Mouse (Mus musculus) gastrocnemius, postnatal 14 days (tissue): Measurements from ENCODE around the gene Osbp. TPM values are rescaled to one million over a fixed set of nuclear protein-coding genes. Genes with fewer than 3 reads are reported as not detected.
A peak's percentile ranks its signal among the peaks of the same experiment; 100 is the strongest.
"Not testable (repeated sequence)": the region's sequence is repeated elsewhere in the genome, so short reads cannot be mapped to it uniquely, and the experiment has no call there.

Source experiments
- DNase-seq: peaks from one replicate; pipeline ENCODE4 v3.0.0; 2021; ENCODE audit warnings: mixed read lengths
- intact Hi-C: fragments of 180-260 bp; cut with DNase I; formaldehyde crosslinking; loops from one replicate; pipeline ENCODE4 v1.15.1; 2025; ENCODE audit warnings: low total_unique reads
- total RNA-seq, 2 experiments: library from RNA; stranded (reverse); gene quantifications; 2 replicates each; pipeline ENCODE4 v1.2.3; 2021

Gene Osbp
- total RNA-seq, 2 experiments from 2014 or later: 70.8 to 71.5 TPM

- no peak for DNase-seq
- intact Hi-C loops: no loop called here
These were observed 14.7 kb downstream of the Osbp start for GRCm38 (mm10) chr19:11980471-11980870.

GRCm38 (mm10) chr19:11984614-11985013, 18.9 kb downstream of the Osbp start:
- DNase-seq, intact Hi-C loops: not testable (repeated sequence)

GRCm38 (mm10) chr19:11987841-11988240, 22.1 kb downstream of the Osbp start:
- DNase-seq: no peak
- intact Hi-C loops: no loop called here

GRCm38 (mm10) chr19:11989334-11989733, 23.6 kb downstream of the Osbp start:
- intact Hi-C loops: no loop called here
- no peak for DNase-seq

- DNase-seq: no peak
- intact Hi-C loops: no loop called here
These were observed 26.3 kb downstream of the Osbp start for GRCm38 (mm10) chr19:11992034-11992433.

GRCm38 (mm10) chr19:11992441-11993029, 26.8 kb downstream of the Osbp start:
- intact Hi-C loops: no loop called here
- no peak for DNase-seq

GRCm38 (mm10) chr19:11994703-11995431, 29.1 kb downstream of the Osbp start:
- no peak for DNase-seq
- intact Hi-C loops: no loop called here

GRCm38 (mm10) chr19:11995722-11996448, 30.1 kb downstream of the Osbp start:
- DNase-seq: no peak
- intact Hi-C loops: no loop called here

GRCm38 (mm10) chr19:12001686-12002085, 35.9 kb downstream of the Osbp start:
- intact Hi-C loops: no loop called here
- no peak for DNase-seq

GRCm38 (mm10) chr19:12002125-12002524, 36.4 kb downstream of the Osbp start:
- peak; percentile 42 for DNase-seq
- intact Hi-C loops: no loop called here

- intact Hi-C loops: no loop called here
- DNase-seq: no peak
These were observed 37.0 kb downstream of the Osbp start for GRCm38 (mm10) chr19:12002791-12003190.

- intact Hi-C loops: no loop called here
- DNase-seq: no peak
These were observed 37.8 kb downstream of the Osbp start for GRCm38 (mm10) chr19:12003568-12003967.

GRCm38 (mm10) chr19:12004216-12005008, 38.7 kb downstream of the Osbp start:
- intact Hi-C loops: no loop called here
- DNase-seq: no peak

- intact Hi-C loops: no loop called here
- peak; percentile 85 for DNase-seq
These were observed 39.9 kb downstream of the Osbp start for GRCm38 (mm10) chr19:12005376-12006360.

GRCm38 (mm10) chr19:12006361-12006947, 40.7 kb downstream of the Osbp start:
- DNase-seq: no peak
- intact Hi-C loops: no loop called here

GRCm38 (mm10) chr19:12007105-12007931, 41.6 kb downstream of the Osbp start:
- peak; percentile 20 for DNase-seq
- intact Hi-C loops: no loop called here
